Mouse (Mus musculus) left cerebral cortex, postnatal 25 days (tissue): ENCODE results near the gene Ptprf. TPM values are rescaled to one million over a fixed set of nuclear protein-coding genes. Genes with fewer than 3 reads are reported as not detected.
A peak's percentile ranks its signal among the peaks of the same experiment; 100 is the strongest.

ENCODE experiments used
- DNase-seq, 2 experiments: peaks; one replicate each; pipeline ENCODE4 v3.0.0; 2022; ENCODE audit warnings: low spot score in 2 of 2, mixed read lengths in 1 of 2
- intact Hi-C: fragments of 180-260 bp; cut with DNase I; formaldehyde crosslinking; loops from one replicate; pipeline ENCODE4 v1.15.1; 2025
- total RNA-seq, 2 experiments: library from RNA; stranded (reverse); gene quantifications; 2 replicates each; pipeline ENCODE4 v1.2.3; 2021

The Ptprf gene
- total RNA-seq, result 100 to 1,000 TPM; 134 to 135 TPM

DNA sequence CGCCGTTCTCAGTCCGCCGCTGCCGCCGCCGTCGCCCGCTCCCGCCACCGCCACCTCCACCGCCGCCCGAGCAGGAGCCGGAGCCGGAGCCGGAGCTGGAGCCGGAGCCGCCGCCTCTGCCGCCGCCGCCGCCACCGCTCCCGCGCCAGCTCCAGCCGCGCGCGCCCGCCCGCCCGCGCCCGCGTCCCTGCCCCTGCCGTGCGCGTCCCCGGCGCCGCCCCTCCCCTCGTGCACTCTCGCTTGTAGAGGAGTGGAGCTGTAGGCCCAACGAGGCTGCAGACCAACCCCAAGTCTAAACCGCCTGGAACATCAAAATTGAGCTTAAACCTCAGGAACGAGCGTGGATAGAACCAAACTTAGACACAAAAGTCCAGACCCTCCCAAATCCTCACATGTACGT is at the start of gene Ptprf:
TSS of gene Ptprf (minus strand) at position 175 of the 400 bp plus-strand sequence.
- peak; percentile 79 to 80 for DNase-seq
- intact Hi-C loops, result loop anchor here (2.0 to 5.0 kb wide), 3 partner anchors 30 to 364 kb away; partner anchors contain the start of gene Artn

DNA sequence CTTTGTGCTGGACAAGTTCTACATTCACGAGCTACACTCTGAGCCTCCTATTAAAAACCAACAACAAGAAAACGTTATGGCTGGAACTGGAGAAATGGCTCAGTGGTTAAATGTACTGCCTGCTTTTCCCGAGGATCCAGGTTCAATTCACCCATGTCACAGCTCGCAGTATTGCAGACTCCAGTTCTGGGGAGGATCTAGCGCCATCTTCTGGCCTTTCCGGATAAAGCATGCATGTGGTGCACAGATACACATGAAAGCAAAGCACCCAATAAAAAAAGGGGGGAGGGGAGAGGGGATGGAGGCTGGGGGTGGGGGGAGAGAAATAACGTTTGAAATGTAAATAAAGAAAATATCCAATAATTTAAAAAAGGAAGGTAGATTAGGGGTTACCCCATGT is 45.5 kb upstream of the Ptprf start:
- peak in 1 of 2 experiments; percentile 61 for DNase-seq

DNA sequence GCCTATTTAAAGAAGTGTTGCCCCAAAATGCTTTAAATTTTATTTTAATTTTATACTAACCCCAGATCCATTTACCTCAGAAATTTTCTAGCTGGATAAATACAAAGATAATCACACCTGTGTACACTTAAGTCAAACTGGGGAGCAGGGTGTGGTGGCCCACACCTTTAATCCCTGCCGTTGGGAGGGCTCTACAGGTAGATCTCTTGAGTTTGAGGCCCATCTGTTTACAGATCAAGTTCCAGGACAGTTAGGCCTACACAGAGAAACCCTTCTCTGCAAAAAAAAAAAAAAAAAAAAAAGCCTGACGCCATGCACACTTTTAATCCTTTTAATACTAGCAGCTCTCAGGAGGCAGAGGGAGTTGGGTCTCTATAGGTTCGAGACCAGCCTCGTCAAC is 44.8 kb upstream of the Ptprf start:
- intact Hi-C loops, result no loop called here
- DNase-seq, result no peak

More for the DNA sequence above, 45.5 kb upstream of the Ptprf start:
- intact Hi-C loops, result no loop called here

DNA sequence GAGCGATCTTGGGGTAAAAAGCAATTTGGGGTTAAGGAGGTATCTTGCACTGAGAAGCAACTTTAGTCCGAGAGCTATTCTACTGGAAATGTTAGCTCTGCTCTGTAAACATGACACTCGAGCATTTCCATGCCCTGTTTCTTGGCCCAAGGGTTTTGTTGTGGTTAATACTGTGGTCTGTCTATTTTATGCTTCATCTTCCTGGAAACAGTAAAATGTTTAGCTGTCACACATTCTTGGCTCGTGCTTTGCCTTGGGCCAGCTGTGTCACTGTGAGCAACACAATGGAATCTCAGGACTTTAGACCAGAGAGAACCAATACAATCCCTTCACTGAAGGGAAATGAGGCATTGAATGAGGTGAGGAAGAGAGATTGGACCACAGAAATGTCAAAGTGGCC is 40.6 kb upstream of the Ptprf start:
- intact Hi-C loops, result no loop called here

DNA sequence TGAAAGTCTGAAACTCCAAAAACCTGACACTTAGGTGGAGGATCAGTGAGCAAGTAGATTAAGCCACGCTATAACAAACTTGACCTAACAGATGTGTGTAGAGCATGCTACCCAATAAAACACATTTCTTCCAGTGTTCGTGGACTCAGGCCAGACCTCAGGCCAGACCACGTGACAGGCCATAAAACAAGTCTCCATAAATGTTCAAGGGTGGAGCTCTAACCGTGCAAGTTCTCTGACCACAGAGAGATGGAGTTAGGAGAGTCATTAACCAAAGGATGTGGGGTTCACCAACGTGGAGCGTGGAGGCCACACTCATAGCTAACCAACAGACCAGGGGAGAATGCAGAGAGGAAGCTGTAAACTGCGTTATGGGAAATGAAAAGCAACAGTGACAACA is 35.3 kb upstream of the Ptprf start:
- intact Hi-C loops, result no loop called here
- DNase-seq, result no peak

More for the DNA sequence above, 40.6 kb upstream of the Ptprf start:
- DNase-seq, result no peak

DNA sequence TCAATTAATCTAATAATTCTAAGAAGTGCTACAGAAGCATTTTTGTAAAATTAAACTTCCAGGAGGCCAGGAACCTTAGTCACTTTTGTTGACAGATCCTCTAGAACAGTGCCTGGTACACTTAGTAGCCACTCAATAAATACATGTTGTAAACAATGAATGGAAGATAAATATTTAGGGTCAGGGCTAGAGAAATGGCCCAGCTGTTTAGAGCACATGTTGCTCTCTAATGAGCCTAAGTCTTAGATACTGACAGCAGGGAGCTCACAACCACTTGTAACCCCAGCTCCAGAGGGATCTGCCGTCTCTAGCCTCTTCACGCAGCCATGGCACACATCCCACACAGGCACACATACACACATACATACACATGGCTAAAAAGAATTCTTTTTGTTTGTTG is 29.4 kb upstream of the Ptprf start:
- no peak for DNase-seq
- intact Hi-C loops, result no loop called here

DNA sequence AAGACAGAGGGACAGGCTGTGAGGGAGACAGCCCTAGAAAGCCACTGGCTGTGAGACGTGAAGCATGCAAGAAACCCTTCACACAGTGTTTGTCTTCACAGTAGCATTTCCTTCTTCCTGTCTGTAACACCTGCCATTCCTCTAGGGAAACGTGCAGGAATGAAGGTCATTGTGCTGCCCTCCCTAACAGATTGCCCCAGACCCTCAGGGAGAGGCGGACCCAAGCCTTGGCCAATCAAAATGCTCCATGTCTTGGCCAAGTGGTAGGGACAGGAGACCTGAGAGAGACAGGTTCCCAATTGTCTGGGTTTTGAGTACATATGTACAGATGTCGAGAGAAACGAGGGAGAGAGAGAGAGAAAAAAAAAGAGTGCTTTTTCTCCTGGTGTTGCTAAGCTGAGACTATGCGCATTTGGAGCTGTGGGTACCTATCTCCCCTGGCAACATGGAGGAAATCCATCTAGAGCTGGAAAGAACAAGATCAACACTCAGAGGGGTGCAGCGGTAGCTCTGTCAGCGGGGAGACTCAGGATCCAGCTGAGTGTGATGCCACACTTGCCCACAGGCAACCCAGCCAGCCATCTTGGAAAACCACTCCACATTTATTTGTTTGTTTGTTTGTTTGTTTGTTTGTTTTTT is 28.6 kb upstream of the Ptprf start:
- no peak for DNase-seq
- intact Hi-C loops, result no loop called here

DNA sequence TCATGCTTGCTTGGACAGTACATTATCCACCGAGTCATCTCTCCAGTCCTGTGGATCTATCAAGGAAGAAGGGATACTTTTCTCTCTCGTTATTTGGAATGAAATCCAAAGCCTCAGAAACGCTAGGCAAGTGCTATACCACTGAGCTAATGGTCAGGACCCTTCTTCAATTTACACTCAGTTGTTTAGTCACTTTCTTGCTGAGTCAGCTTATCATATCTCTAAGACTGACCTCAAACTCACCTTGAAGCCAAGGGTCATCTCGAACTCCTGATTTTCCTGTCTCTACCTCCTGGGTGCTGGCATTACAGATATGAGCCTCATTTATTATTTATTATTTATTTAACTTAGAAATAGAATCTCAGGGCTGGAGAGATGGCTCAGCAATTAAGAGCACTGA is 25.5 kb upstream of the Ptprf start:
- no peak for DNase-seq
- intact Hi-C loops, result no loop called here

DNA sequence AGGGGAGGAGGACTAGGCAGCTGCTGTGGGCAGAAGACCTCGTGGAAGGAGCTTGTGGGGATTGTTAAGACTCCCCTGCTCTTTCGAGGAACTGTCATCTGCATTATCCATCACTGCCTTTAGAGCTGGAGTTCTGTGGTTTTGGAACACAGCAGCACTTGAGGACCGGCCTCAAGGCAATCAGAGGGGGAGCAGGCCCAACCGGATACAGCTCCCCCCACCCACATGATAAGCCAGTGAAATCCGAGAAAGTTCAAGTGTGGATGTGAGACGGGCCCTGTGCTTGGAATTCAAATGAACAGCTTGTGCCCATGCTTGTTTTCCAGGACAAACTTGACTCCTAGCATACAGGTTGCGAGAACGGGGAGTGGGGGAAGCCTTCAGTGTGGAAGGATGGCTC is 24.1 kb upstream of the Ptprf start:
- DNase-seq, result no peak
- intact Hi-C loops, result no loop called here

DNA sequence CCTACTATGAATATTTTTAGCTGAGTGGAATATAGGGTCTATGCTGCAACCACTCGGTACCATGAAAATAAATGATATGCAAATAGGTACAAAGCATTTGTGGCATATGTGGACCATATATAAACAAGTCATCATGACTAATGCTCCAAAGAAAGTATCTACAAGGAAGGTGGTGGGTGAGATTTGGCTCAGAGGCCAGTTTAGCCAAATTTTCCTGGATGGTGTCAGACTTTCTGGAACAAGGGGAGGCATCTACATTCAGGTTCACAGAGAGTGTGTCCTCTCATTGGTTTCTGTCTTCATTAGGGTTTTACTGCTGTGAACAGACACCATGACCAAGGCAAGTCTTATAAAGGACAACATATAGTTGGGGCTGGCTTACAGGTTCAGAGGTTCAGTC is 19.3 kb upstream of the Ptprf start:
- intact Hi-C loops, result no loop called here
- DNase-seq, result peak in 1 of 2 experiments; percentile 59

DNA sequence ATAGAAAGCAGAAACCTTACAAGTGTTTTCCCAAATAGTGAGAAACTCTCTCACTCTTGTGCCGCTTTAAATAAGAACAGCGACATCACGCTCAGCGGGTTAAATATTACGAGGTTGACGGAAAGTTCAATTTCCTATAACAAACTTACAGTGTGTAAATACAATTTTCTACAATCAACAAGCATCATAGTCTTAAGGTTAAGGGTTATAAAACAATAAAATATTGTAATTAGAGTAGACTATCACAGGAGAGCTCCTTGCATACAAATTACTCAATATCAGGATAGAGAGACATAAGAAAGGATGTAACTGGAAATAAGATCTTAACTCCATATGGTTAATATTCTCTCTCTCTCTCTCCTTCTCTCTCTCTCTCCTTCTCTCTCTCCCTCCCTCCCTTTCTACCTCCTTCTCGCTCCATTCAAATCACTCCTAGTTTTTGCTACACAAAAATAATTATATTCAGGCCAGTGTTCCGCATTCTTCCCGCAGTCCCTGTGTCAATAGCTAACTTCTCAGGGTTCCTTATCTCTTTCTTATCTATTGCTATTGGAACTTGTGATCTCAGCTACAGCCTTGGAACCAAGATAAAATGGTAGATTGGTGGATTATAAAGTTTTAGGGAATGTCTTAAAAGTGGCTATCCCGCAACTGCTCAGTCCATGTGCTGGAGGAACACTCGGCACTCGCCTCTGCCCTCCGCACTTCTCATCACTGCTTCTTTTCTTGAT is 16.5 kb upstream of the Ptprf start:
- no peak for DNase-seq
- intact Hi-C loops, result no loop called here

DNA sequence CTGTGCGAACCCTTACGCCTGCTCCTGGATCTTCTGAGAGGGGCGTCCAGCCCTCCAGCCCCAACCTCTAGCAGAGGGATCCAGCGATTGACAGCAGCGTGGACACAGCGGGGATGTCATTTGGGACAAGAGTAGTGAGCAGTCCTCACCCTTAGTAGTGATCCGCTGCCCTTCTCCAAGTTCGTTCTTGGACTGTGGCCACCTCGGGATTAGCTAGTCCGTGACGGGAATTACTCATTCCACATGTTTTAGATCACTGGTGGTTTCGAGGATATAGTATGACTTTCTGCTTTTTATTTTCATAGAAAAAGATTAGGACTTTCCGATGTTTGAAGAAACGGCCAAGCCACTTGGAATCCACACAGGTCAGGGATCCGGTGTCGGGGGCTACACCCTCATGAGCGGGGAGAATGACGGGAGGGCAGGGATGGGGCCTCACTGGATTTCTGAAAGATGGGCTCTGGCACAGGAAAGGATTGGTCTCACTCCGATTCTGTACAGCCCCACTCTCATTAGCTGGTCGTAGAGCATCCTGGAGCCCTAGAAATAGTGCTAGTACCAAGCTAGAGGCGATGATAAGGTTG is 15.0 kb upstream of the Ptprf start:
- DNase-seq, result no peak
- intact Hi-C loops, result no loop called here

DNA sequence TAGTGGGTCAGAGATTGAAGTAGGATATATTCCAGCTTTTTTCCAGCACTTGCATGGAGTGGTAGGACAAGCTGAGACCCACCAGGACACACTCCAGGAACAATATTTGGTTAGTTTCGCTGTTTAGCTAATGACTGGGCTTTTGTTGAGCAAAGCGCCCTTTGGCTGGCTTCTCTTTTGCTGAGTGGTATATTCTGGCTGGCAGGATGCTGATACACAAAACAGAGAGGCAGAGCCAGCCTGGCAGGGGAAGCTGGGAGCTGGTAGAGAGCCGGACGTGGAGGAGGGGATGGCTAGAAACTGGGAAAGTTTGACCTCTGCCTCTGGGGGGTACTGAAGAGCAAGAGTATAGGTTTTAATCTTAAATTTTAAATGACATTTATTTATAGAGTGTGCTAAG is 13.8 kb upstream of the Ptprf start:
- intact Hi-C loops, result no loop called here
- no peak for DNase-seq

DNA sequence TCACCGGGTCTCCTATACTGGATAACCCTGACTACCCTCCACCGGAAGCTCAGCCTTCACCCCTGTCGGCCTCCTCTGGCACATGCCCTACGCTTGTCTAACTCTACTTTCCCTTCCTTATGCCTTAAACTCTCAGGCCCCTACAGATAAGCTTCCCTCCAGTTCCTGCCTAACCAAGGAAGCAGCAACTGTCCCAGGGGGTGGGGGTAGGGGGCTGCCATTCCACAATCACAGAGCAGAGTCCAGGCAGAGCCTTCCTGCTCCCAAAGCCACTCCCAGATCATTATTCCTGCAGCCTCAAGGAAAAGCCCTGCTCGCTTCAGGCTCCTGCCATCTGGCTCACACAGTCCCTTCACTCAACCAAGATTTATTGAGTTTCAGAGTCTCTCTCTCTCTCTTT is 6.6 kb upstream of the Ptprf start:
- intact Hi-C loops, result no loop called here
- DNase-seq, result no peak

DNA sequence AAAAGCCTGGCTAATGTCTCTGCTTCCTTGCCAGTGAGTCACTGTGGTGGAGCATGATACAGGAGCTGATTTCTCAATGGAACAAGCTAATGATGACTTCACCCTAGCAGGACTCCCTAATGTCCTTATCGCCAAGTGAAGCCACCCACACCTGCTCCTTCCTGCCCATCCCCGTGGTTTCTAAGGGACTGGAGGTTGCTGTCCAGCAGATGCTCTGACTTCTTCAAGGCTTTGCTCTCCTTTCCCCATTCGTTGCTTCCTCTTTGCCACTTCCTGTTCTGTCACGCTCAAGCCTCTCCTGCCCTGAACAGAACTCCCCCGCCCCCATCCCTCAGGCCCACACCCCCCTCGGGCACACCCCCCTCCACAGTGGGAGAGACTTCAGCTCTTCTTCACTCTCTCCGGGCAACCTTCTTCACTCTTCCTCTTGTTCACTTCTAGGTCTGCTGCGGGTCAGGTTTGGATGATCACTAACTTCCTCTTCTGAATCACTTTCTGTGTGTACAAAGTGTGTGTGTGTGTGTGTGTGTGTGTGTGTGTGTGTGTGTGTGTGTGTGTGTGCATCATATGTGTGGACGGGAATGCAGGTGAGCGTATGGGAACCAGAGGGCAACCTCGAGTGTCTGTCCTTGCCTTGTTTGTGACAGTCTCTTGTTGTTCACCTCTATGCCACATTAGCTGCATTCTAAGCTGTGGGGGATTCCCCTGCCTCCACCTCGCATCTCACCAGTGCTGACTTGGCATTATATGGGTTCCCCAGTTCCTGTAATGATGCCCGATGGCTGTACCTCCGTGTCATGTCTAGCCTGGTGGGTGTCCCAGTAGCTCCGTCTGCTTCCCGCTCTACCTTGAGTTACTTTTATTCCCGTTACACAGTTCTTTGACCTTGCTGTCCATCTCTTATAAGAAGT is 4.7 kb upstream of the Ptprf start:
- no peak for DNase-seq
- intact Hi-C loops, result no loop called here

DNA sequence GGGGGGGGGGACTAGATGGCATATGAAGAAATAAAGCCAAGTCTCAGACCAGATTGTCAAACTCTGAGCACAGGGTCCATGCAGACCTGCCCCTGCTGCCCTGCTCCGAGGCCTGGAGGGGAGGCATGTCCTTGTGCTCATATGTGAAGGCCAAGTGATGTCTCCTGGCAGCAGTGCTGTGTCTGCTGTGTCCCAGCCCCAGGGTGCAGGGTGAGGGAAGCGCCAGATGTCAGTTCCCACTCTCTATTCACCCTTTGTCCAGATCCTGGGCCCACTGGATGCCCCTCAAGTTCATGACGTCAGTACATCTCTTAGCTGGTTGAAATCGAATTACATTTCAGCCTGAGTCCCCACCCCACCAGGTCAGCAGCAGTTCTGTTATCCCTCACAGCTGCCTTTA is 3.6 kb upstream of the Ptprf start:
- DNase-seq, result no peak
- intact Hi-C loops, result loop anchor here (5.0 kb wide), 2 partner anchors 282 to 368 kb away; partner anchors contain the start of gene Artn

DNA sequence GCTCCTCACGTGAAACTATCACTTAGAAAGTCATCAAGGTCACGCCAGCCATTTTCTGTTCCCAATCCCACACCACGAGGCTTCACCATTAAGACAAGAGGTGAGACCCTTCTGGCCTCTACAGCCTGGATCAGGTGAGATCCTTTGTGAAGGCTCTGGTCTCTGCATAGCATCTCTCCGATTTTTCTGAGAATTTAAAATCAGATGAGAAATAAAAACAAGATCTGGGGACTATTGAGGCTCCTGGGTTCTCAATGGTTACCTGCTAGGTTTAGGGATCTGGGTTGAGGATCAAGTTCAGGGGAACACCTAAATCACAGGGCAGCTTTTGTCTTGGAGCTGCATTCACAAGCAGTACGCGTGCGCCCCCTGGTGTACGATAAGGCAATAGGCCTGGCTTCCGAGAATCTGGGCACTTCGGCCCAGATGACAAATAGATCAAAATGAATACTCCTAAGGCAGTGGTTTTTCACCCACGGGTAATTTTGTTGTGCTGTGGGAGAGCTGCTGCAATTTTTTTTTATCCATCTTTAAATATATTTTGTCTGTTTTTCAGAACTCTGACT is 1.6 kb upstream of the Ptprf start:
- intact Hi-C loops, result loop anchor here (1.0 to 5.0 kb wide), 4 partner anchors 77 to 366 kb away; partner anchors contain the start of gene Artn
- peak; percentile 81 for DNase-seq

DNA sequence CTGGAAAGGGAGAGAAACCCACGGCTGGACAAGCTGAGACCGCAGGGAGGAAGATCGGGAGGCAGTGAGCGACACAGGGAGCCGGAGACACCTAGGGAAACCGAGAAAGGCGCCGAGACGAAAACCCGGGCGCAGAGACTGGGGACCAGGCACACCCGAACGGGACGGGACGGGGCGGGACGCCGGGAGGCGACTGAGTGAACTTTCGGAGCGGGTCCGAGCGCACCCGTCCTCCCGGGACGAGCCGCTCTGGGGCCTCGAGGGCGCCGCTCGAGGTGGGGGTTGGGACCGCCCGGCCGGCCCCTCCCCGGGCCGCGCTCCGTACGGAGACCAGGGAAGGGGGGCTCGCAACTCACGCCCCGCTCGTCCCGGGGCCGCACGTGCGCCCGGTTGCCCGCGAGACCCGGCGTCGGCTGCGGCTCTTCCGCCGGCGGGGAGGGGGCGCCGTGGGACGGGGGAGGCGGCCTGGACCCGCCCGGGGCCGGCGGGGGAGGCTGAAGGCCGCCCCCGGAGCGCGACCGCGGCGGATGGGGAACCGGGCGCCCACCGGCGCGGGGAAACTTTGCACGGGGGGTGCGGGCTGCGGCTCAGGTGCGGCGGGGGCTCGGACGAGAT is 682 bp downstream of the Ptprf start:
- peak; percentile 32 to 36 for DNase-seq
- intact Hi-C loops, result loop anchor here (2.0 to 5.0 kb wide), 3 partner anchors 30 to 363 kb away; partner anchors contain the start of gene Artn

DNA sequence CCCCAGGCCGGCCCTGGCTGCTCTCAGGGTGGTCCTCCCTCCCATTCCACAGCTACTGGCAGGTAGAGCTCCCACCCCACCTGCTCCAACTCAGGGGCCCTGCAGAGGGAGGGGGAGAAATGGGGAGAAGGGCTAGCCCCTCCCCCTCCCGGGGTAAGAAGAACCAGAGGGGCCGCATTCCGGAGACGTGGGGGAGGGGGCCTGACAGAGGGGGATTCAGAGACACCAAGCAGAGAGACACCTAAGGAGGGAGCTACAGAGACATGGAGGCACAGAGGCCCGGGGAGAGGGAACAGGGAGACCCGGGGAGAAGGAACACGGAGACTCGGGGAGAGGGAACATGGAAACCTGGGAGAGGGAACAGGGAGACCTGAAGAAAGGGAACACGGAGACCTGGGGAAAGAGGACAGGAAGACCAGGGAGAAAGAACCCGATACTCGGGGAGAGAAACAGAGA is 1.2 kb downstream of the Ptprf start:
- intact Hi-C loops, result loop anchor here (2.0 to 5.0 kb wide), 3 partner anchors 29 to 363 kb away; partner anchors contain the start of gene Artn
- no peak for DNase-seq
